In the genomic region with DNA sequence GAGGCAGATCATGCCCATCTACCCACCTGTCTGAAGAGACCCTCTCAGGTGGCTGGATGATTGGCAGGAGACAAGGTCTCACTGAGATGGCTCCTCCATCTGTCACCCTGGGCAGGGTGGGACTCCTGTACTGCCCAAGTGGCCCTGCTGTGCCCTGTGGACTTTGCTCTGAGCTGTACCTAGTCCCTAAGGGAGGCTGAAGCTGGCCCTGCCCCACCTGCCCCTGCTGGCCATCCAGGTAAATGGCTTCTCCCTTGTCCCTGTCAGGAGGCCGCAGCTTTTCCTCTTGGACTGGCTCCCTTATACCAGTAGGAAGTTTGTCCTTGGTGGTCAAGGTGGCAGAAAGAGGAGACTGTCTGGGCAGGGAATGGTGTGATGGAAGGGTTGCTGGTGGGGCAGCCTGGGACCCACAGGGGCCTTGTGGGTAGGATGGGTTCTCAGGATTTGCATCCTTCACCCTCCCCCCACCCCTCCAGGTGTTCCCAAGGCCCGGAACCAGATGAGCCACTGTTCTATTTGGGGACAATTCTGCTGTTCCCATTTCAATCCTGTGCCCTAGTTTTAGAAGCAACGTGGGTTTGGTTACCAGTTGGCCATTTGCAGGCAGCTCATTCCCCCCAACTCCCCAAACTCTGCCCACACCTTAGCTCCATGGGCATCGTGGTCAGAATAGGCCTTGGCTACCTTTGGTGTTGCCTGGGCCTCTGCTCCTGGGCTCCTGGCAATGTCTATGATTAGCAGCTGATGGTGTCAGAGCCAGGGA, we compare ENCODE assay signal across 12 mouse cellular contexts. TPM values are rescaled to one million over a fixed set of nuclear protein-coding genes. Genes with fewer than 3 reads are reported as not detected.
DNase-seq lines count a peak whose midpoint lies in the region; ATAC-seq lines count a peak whose summit lies in the region.
"Had no signal": no experiment of that assay in that cellular context is flagged by ENCODE, and none has a peak within 500 bp of the region (broad histone marks: within the 10 kb centered on the region; RNA-seq: fewer than 3 reads in every experiment).

No protein-coding gene starts in this region.

- peak overlapping the region; percentile 89 for H3K27ac ChIP-seq in forebrain, embryonic 13.5 days
- no peak overlapping the region for H3K27ac ChIP-seq in forebrain, embryonic 15.5 days (replicated peaks)
- no peak overlapping the region for H3K27ac ChIP-seq in lung, embryonic 16.5 days (ENCODE audit: low read length)
- 0 out of 2 replicates have a peak overlapping the region, but pooled peaks have one; percentile 55 for H3K27ac ChIP-seq in hindbrain, embryonic 14.5 days
- peak overlapping the region; percentile 61; the same call in 1 of the 2 replicates for H3K27ac ChIP-seq in limb, embryonic 10.5 days
- H3K27ac ChIP-seq: macrophage had no signal

- no peak for DNase-seq in lung, postnatal 4 days
- DNase-seq in hindbrain, embryonic 14.5 days (ENCODE audit: low spot score), result no peak
- no peak for DNase-seq in limb, embryonic 10.5 days (ENCODE audit: low spot score)
- no peak for DNase-seq in retina, postnatal 1 day
- no peak for DNase-seq in thymus, postnatal 25 days
- DNase-seq: cerebellum, adult 11 months; liver; thymus, postnatal 4 days had no signal

- H3K4me2 ChIP-seq in forebrain, embryonic 13.5 days, result no peak overlapping the region
- no peak overlapping the region for H3K4me2 ChIP-seq in forebrain, embryonic 15.5 days (replicated peaks)
- no peak overlapping the region for H3K4me2 ChIP-seq in lung, embryonic 16.5 days (ENCODE audit: low read depth, low read length)
- H3K4me2 ChIP-seq in hindbrain, embryonic 14.5 days (replicated peaks), result no peak overlapping the region

- WGBS in forebrain, embryonic 13.5 days, result 80% methylated on average over 4 of the region's 4 CpGs
- WGBS in forebrain, embryonic 15.5 days, result 79% methylated on average over 4 of the region's 4 CpGs
- 69% methylated on average over 4 of the region's 4 CpGs for WGBS in lung, embryonic 16.5 days
- 84% methylated on average over 4 of the region's 4 CpGs for WGBS in hindbrain, embryonic 14.5 days
- 76% methylated on average over 4 of the region's 4 CpGs for WGBS in limb, embryonic 10.5 days

- no peak overlapping the region; the same call in 1 of the 2 replicates for H3K9ac ChIP-seq in forebrain, embryonic 13.5 days
- no peak overlapping the region for H3K9ac ChIP-seq in forebrain, embryonic 15.5 days (replicated peaks)
- 0 out of 2 replicates have a peak overlapping the region, but pooled peaks have one; percentile 9 for H3K9ac ChIP-seq in lung, embryonic 16.5 days (ENCODE audit: low read length)
- H3K9ac ChIP-seq in hindbrain, embryonic 14.5 days, result no peak overlapping the region

- no peak for ATAC-seq in forebrain, embryonic 13.5 days
- ATAC-seq in forebrain, embryonic 15.5 days (replicated peaks), result no peak
- ATAC-seq in lung, embryonic 16.5 days (ENCODE audit: low read depth), result no peak
- ATAC-seq in hindbrain, embryonic 14.5 days (ENCODE audit: low FRiP score), result no peak

- peaks cover 49% of the 10 kb centered on the region for H3K36me3 ChIP-seq in forebrain, embryonic 13.5 days (ENCODE audit: poor library complexity, severe bottlenecking)
- H3K36me3 ChIP-seq in forebrain, embryonic 15.5 days, result peaks cover 3% of the 10 kb centered on the region; the same call in 1 of the 2 replicates
- H3K36me3 ChIP-seq in lung, embryonic 16.5 days (ENCODE audit: control insufficient read depth, insufficient read depth, low read length), result peaks cover 5% of the 10 kb centered on the region; the same call in 1 of the 2 replicates
- peaks cover 26% of the 10 kb centered on the region for H3K36me3 ChIP-seq in hindbrain, embryonic 14.5 days (replicated peaks; ENCODE audit: control insufficient read depth, insufficient read depth)
- H3K36me3 ChIP-seq in limb, embryonic 10.5 days, result peaks cover 79% of the 10 kb centered on the region

- H3K4me3 ChIP-seq in forebrain, embryonic 13.5 days, result no peak overlapping the region
- H3K4me3 ChIP-seq in forebrain, embryonic 15.5 days, result no peak overlapping the region
- no peak overlapping the region for H3K4me3 ChIP-seq in lung, embryonic 16.5 days (ENCODE audit: low read length)
- no peak overlapping the region for H3K4me3 ChIP-seq in hindbrain, embryonic 14.5 days (replicated peaks; ENCODE audit: low read length)
- no peak overlapping the region for H3K4me3 ChIP-seq in limb, embryonic 10.5 days

- peaks cover 96% of the 10 kb centered on the region for H3K4me1 ChIP-seq in forebrain, embryonic 13.5 days
- H3K4me1 ChIP-seq in forebrain, embryonic 15.5 days, result peaks cover 85% of the 10 kb centered on the region
- peaks cover 68% of the 10 kb centered on the region for H3K4me1 ChIP-seq in lung, embryonic 16.5 days (replicated peaks; ENCODE audit: control insufficient read depth, insufficient read depth, low read length)
- H3K4me1 ChIP-seq in hindbrain, embryonic 14.5 days (replicated peaks; ENCODE audit: control insufficient read depth, insufficient read depth, low read length), result peaks cover 67% of the 10 kb centered on the region
- peaks cover 86% of the 10 kb centered on the region for H3K4me1 ChIP-seq in limb, embryonic 10.5 days

- no peaks in the 10 kb centered on the region for H3K9me3 ChIP-seq in forebrain, embryonic 13.5 days (replicated peaks)
- H3K9me3 ChIP-seq in forebrain, embryonic 15.5 days, result no peaks in the 10 kb centered on the region
- H3K9me3 ChIP-seq in lung, embryonic 16.5 days (ENCODE audit: control insufficient read depth, low read length), result no peaks in the 10 kb centered on the region
- no peaks in the 10 kb centered on the region for H3K9me3 ChIP-seq in hindbrain, embryonic 14.5 days (ENCODE audit: control insufficient read depth, low read length)
- no peaks in the 10 kb centered on the region for H3K9me3 ChIP-seq in limb, embryonic 10.5 days (replicated peaks)

- no peaks in the 10 kb centered on the region for H3K27me3 ChIP-seq in forebrain, embryonic 13.5 days
- no peaks in the 10 kb centered on the region for H3K27me3 ChIP-seq in forebrain, embryonic 15.5 days
- H3K27me3 ChIP-seq in lung, embryonic 16.5 days (ENCODE audit: control insufficient read depth, insufficient read depth, low read depth, low read length), result no peaks in the 10 kb centered on the region
- no peaks in the 10 kb centered on the region for H3K27me3 ChIP-seq in hindbrain, embryonic 14.5 days (ENCODE audit: control insufficient read depth, insufficient read depth, low read length)
- H3K27me3 ChIP-seq in limb, embryonic 10.5 days (ENCODE audit: low read depth, poor library complexity, severe bottlenecking), result no peaks in the 10 kb centered on the region

RNA-seq across cellular contexts. Expression of a gene that starts 12.6 kb away (rescaled TPM):
- polyA plus RNA-seq in forebrain, embryonic 13.5 days (2015; fragmentation: Nextera tagmentation; extraction: Ambion mirVana), result 28.9 and 35.1 TPM in 2 replicates
- 35.6 and 37.9 TPM in 2 replicates for polyA plus RNA-seq in forebrain, embryonic 15.5 days (2015; fragmentation: Nextera tagmentation; extraction: Ambion mirVana)
- polyA plus RNA-seq in lung, embryonic 16.5 days (2015; fragmentation: Nextera tagmentation; extraction: Ambion mirVana), result 20.9 and 21.1 TPM in 2 replicates
- 24.8 and 30.1 TPM in 2 replicates for polyA plus RNA-seq in hindbrain, embryonic 14.5 days (2014; fragmentation: Nextera tagmentation; extraction: Ambion mirVana)
- 21.7 and 26.2 TPM in 2 replicates for polyA plus RNA-seq in limb, embryonic 10.5 days (2016; fragmentation: Nextera tagmentation; extraction: Ambion mirVana)

Comparison
In these comparisons a context has a peak if more than half of its experiments do, and no peak if none do; other contexts are left out.
1. H3K27ac ChIP-seq: peak in forebrain, embryonic 13.5 days (single experiment), hindbrain, embryonic 14.5 days (single experiment) and limb, embryonic 10.5 days (single experiment); none in forebrain, embryonic 15.5 days (single experiment) and lung, embryonic 16.5 days (single experiment).